ENCODE assay signal across 9 mouse cellular contexts in genomic region chr10:93610896-93611295, GRCm38 (mm10).
"Had no signal": no experiment of that assay in that cellular context is flagged by ENCODE, and none has a peak within 500 bp of the region (broad histone marks: within the 10 kb centered on the region; RNA-seq: fewer than 3 reads in every experiment).

No protein-coding gene starts in this region.

- ATAC-seq: intestine, embryonic 15.5 days had no signal

- H3K9ac ChIP-seq: intestine, embryonic 15.5 days; liver, embryonic 15.5 days; lung, embryonic 14.5 days had no signal

- DNase-seq: thymus, adult 18-20 months; thymus, postnatal 14 days had no signal

- H3K4me1 ChIP-seq: intestine, embryonic 15.5 days; limb, embryonic 10.5 days; megakaryocyte, embryonic 14.5 days had no signal

- H3K4me3 ChIP-seq: intestine, embryonic 15.5 days; left cerebral cortex, adult 2 months; limb, embryonic 10.5 days; liver, embryonic 15.5 days; megakaryocyte, embryonic 14.5 days had no signal

- H3K9me3 ChIP-seq: intestine, embryonic 15.5 days; limb, embryonic 10.5 days; liver, embryonic 15.5 days had no signal

- H3K4me2 ChIP-seq: intestine, embryonic 15.5 days had no signal

- H3K36me3 ChIP-seq: intestine, embryonic 15.5 days; limb, embryonic 10.5 days; liver, embryonic 15.5 days had no signal

- H3K27ac ChIP-seq: intestine, embryonic 15.5 days; left cerebral cortex, adult 2 months; limb, embryonic 10.5 days; liver, embryonic 15.5 days; macrophage had no signal

- H3K27me3 ChIP-seq: intestine, embryonic 15.5 days; liver, embryonic 15.5 days; megakaryocyte, embryonic 14.5 days had no signal
